Mouse (Mus musculus): ENCODE data around the gene Ptpn14. TPM values are rescaled to one million over a fixed set of nuclear protein-coding genes. Genes with fewer than 3 reads are reported as not detected.

The Ptpn14 gene
- polyA plus RNA-seq, 1 experiment: 13.6 TPM

DNA sequence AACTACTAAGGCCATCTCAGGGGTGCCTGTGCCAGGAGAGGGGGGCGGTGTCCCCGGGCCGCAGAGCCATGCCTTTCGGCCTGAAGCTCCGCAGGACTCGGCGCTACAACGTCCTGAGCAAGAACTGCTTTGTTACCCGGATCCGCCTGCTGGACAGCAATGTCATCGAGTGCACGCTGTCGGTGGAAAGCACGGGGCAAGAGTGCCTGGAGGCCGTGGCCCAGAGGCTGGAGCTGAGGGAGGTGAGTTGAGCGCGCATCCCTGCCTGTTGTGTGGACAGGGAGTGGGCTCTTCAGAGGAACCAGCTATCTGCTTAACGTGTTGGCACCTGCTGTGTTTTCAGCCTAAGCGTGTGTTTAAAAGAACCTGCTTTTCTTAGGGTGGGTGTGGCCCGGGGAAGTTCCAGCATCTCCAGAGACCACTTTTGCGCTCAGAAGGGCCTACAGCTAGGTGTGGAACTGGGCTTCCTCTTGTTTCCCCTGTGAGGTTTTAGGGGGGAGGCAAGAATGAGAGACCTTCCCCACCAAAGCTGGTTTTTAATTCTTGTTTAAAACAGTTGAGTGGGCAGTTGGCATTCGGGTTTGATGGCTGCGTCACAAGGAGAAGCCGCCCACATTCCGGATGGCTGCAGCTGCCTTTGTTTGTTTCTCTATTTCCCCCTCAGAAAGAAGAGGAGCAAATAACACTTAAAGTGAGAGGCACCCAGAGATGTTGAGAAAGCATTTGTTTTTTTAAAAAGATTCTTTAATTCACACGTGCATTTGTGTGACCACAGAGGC is 58.8 kb downstream of the Ptpn14 start:
- Histone ChIP-seq H3K79me2 (ENCODE audit: control insufficient read depth, insufficient read depth) (peaks cover 53% of the 10 kb centered on the region), H3K36me3 (ENCODE audit: control insufficient read depth, insufficient read depth) (no peaks in the 10 kb centered on the region)

GRCm38 (mm10) chr1:189789545-189789944 is 61.5 kb downstream of the Ptpn14 start:
- Histone ChIP-seq H3K79me2 (ENCODE audit: control insufficient read depth, insufficient read depth) (peaks cover 41% of the 10 kb centered on the region), H3K27me3 (ENCODE audit: control insufficient read depth, insufficient read depth, insufficient read length) (no peaks in the 10 kb centered on the region), H3K4me3 (no peak overlapping the region), H3K4me2 (ENCODE audit: low read depth) (no peak overlapping the region), H3ac (ENCODE audit: control insufficient read depth, insufficient read length) (no peak overlapping the region), H3K36me3 (ENCODE audit: control insufficient read depth, insufficient read depth) (peaks cover 5% of the 10 kb centered on the region)
- no peak for TF ChIP-seq E2F4 (IDR thresholded peaks at IDR 0.05; ENCODE audit: insufficient read depth)
- TF ChIP-seq POLR2A (IDR thresholded peaks at IDR 0.05; ENCODE audit: insufficient read length, low read depth): no peak
- no peak for TF ChIP-seq SRF (IDR thresholded peaks at IDR 0.05; ENCODE audit: control insufficient read depth, insufficient read length, low read depth)
- no peak for TF ChIP-seq MAX (IDR thresholded peaks at IDR 0.05; ENCODE audit: low read depth)
- TF ChIP-seq CEBPB (IDR thresholded peaks at IDR 0.05; ENCODE audit: insufficient read depth, poor library complexity, severe bottlenecking): no peak

More for the DNA sequence above, 58.8 kb downstream of the Ptpn14 start:
- Histone ChIP-seq H3ac (ENCODE audit: control insufficient read depth, insufficient read length) (no peak overlapping the region), H3K4me3 (no peak overlapping the region), H3K4me2 (ENCODE audit: low read depth) (peak overlapping the region; percentile 42), H3K27me3 (ENCODE audit: control insufficient read depth, insufficient read depth, insufficient read length) (no peaks in the 10 kb centered on the region)
- TF ChIP-seq MYOD1 (IDR thresholded peaks at IDR 0.05; ENCODE audit: control insufficient read depth in 1 of 3, insufficient read length in 2 of 3, low read depth in 2 of 3): peak in 1 of 3 experiments; percentile 29
- no peak for TF ChIP-seq E2F4 (IDR thresholded peaks at IDR 0.05; ENCODE audit: insufficient read depth)

DNA sequence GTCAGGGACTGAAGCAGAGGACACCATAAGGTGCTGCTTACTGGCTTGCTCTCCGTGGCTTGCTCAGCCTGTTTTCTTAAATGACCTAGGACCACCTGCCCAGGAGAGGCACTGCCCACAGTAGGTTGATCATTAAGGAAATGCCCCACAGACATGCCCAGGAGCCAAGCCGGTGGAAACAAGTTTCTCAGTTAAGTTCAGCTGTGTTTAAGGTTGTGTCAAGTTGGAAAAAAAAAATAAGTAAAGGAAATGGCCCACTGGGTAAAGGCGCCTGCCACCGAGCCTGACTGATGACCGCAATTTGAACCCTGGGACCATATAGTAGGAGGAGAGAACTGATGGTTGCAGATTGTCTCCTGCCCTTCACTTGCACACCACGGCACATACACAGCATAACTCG is 62.6 kb downstream of the Ptpn14 start:
- Histone ChIP-seq H3K79me2 (ENCODE audit: control insufficient read depth, insufficient read depth) (peaks cover 32% of the 10 kb centered on the region), H3K4me2 (ENCODE audit: low read depth) (no peak overlapping the region), H3K36me3 (ENCODE audit: control insufficient read depth, insufficient read depth) (peaks cover 5% of the 10 kb centered on the region), H3ac (ENCODE audit: control insufficient read depth, insufficient read length) (no peak overlapping the region), H3K27me3 (ENCODE audit: control insufficient read depth, insufficient read depth, insufficient read length) (no peaks in the 10 kb centered on the region), H3K4me3 (no peak overlapping the region)
- no peak for TF ChIP-seq TCF3 (IDR thresholded peaks at IDR 0.05; ENCODE audit: insufficient read length, low read depth)
- no peak for TF ChIP-seq REST (IDR thresholded peaks at IDR 0.05; ENCODE audit: insufficient read depth, insufficient read length)
- TF ChIP-seq E2F4 (IDR thresholded peaks at IDR 0.05; ENCODE audit: insufficient read depth): no peak
- no peak for TF ChIP-seq MAX (IDR thresholded peaks at IDR 0.05; ENCODE audit: low read depth)

DNA sequence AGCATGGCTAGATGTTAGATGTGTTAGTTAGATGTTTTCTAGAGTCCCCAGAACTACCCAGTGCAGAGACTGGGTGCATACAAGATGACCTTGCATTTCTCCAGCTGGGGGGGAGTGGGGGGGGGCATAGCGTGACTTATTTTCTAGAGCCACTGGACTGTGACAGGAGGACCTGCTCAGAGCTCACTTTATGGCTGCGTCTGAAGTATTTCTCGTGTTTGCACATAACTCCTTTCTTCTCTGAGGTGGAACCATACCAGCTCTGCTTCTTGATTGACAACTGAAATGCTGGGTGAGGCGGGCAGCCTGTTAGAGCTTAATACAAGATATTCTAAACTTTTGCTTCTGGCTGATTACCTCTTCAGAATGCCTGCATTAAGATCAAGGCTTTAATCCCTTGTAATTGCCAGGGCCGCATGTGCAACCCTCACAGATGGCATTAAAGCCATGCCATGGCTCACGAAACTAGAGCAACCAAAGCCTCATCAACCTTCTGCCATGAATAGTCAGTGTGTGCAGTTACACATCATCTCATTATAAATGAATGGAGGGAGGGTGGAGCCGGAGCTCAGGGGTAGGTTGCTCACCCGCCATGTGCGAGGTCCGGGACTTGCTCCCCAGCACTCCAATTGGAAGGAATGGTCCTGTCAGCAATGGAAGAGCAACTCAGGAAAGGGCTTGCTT is 63.6 kb downstream of the Ptpn14 start:
- Histone ChIP-seq H3K4me2 (ENCODE audit: low read depth) (no peak overlapping the region), H3K79me2 (ENCODE audit: control insufficient read depth, insufficient read depth) (peaks cover 37% of the 10 kb centered on the region), H3ac (ENCODE audit: control insufficient read depth, insufficient read length) (no peak overlapping the region), H3K36me3 (ENCODE audit: control insufficient read depth, insufficient read depth) (peaks cover 5% of the 10 kb centered on the region), H3K4me3 (no peak overlapping the region), H3K27me3 (ENCODE audit: control insufficient read depth, insufficient read depth, insufficient read length) (no peaks in the 10 kb centered on the region)
- TF ChIP-seq POLR2AphosphoS2 (IDR thresholded peaks at IDR 0.05; ENCODE audit: insufficient read length, low read depth): no peak
- no peak for TF ChIP-seq SRF (IDR thresholded peaks at IDR 0.05; ENCODE audit: control insufficient read depth, insufficient read length, low read depth)
- no peak for TF ChIP-seq MYOG (IDR thresholded peaks at IDR 0.05; ENCODE audit: control insufficient read depth in 1 of 3, insufficient read depth in 1 of 3, insufficient read length in 2 of 3, low read depth in 2 of 3)
- TF ChIP-seq CEBPB (IDR thresholded peaks at IDR 0.05; ENCODE audit: insufficient read depth, poor library complexity, severe bottlenecking): no peak
- TF ChIP-seq TCF12 (IDR thresholded peaks at IDR 0.05; ENCODE audit: insufficient read depth, poor library complexity, severe bottlenecking): no peak
- no peak for TF ChIP-seq REST (IDR thresholded peaks at IDR 0.05; ENCODE audit: insufficient read depth, insufficient read length)
- no peak for TF ChIP-seq TCF3 (IDR thresholded peaks at IDR 0.05; ENCODE audit: insufficient read length, low read depth)
- TF ChIP-seq MYOD1 (IDR thresholded peaks at IDR 0.05; ENCODE audit: control insufficient read depth in 1 of 3, insufficient read length in 2 of 3, low read depth in 2 of 3): no peak
- TF ChIP-seq USF1 (IDR thresholded peaks at IDR 0.05; ENCODE audit: low read depth): no peak

- no peaks in the 10 kb centered on the region for H3K27me3 ChIP-seq (ENCODE audit: control insufficient read depth, insufficient read depth, insufficient read length)
- H3K4me3 ChIP-seq: no peak overlapping the region
- H3K36me3 ChIP-seq (ENCODE audit: control insufficient read depth, insufficient read depth): peaks cover 5% of the 10 kb centered on the region
- TF ChIP-seq POLR2A (IDR thresholded peaks at IDR 0.05; ENCODE audit: insufficient read length, low read depth) (no peak), MYOG (IDR thresholded peaks at IDR 0.05; ENCODE audit: control insufficient read depth in 1 of 3, insufficient read depth in 1 of 3, insufficient read length in 2 of 3, low read depth in 2 of 3) (no peak), REST (IDR thresholded peaks at IDR 0.05; ENCODE audit: insufficient read depth, insufficient read length) (no peak), TCF12 (IDR thresholded peaks at IDR 0.05; ENCODE audit: insufficient read depth, poor library complexity, severe bottlenecking) (no peak), CEBPB (IDR thresholded peaks at IDR 0.05; ENCODE audit: insufficient read depth, poor library complexity, severe bottlenecking) (no peak), SRF (IDR thresholded peaks at IDR 0.05; ENCODE audit: control insufficient read depth, insufficient read length, low read depth) (no peak), MAX (IDR thresholded peaks at IDR 0.05; ENCODE audit: low read depth) (no peak), POLR2AphosphoS2 (IDR thresholded peaks at IDR 0.05; ENCODE audit: insufficient read length, low read depth) (no peak), TCF3 (IDR thresholded peaks at IDR 0.05; ENCODE audit: insufficient read length, low read depth) (no peak)
- H3K79me2 ChIP-seq (ENCODE audit: control insufficient read depth, insufficient read depth): peaks cover 40% of the 10 kb centered on the region
- H3ac ChIP-seq (ENCODE audit: control insufficient read depth, insufficient read length): no peak overlapping the region
- no peak overlapping the region for H3K4me2 ChIP-seq (ENCODE audit: low read depth)
These were observed 64.6 kb downstream of the Ptpn14 start for GRCm38 (mm10) chr1:189792560-189793195.

Measured in myocyte (in vitro differentiated cells).